Mouse (Mus musculus): Measurements from ENCODE around the gene Necab2. TPM values are rescaled to one million over a fixed set of nuclear protein-coding genes. Genes with fewer than 3 reads are reported as not detected.

The Necab2 gene
- polyA plus RNA-seq, 1 experiment from 2014 or later: 44.4 TPM

GRCm38 (mm10) chr8:119426069-119426735 lies 20.3 kb upstream of the Necab2 start:
- no peak overlapping the region for H3K9ac ChIP-seq
- 82% methylated on average over 6 of the region's 6 CpGs for WGBS
- H3K4me2 ChIP-seq (replicated peaks): no peak overlapping the region
- H3K36me3 ChIP-seq (replicated peaks; ENCODE audit: control insufficient read depth, insufficient read depth): no peaks in the 10 kb centered on the region
- H3K27me3 ChIP-seq (ENCODE audit: control insufficient read depth, insufficient read depth, low read length): no peaks in the 10 kb centered on the region
- ATAC-seq (ENCODE audit: low FRiP score) (no peak), DNase-seq (ENCODE audit: low spot score) (no peak)
- H3K4me1 ChIP-seq (replicated peaks; ENCODE audit: control insufficient read depth, insufficient read depth, low read length): peaks cover 8% of the 10 kb centered on the region; the same call in 1 of the 2 replicates
- no peaks in the 10 kb centered on the region for H3K9me3 ChIP-seq (ENCODE audit: control insufficient read depth, low read length)
- H3K4me3 ChIP-seq (replicated peaks; ENCODE audit: low read length): no peak overlapping the region
- H3K27ac ChIP-seq: no peak overlapping the region

DNA sequence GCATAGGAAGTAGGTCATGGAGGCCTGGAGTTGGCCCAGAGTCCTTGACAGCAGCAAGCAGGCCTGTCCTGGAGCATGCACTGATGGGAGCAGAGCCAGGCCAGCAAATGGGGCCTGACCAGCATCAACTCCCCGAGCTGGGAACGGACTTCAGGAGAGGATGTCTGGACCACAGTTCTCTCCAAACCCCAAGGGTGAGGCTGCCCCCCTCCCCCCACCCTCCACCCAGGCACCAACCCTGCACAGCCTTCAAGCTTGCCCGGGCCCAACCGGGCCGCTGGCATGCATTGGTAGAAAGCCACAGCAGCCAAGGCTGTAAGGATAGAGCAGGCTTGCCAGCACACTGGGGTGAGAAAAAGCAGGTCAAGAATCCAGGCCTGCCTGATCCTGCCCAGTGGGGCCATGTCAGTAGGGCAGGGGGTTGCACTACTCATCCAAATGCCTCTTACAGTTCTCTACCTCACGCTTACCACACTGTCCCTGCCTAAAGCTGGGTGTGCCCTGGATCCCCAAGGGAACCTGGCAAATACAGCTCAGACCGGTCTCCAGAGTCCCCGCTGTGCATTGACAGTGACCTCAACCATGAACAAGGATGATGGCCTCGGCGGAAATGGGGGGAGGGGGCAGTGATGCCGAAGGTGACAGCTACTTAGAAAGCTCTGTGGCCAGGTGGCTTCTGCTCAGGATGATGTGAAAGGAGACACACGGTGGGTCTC lies 18.7 kb upstream of the Necab2 start:
- Histone ChIP-seq H3K9ac (no peak overlapping the region), H3K27ac (no peak overlapping the region), H3K4me1 (replicated peaks; ENCODE audit: control insufficient read depth, insufficient read depth, low read length) (no peaks in the 10 kb centered on the region), H3K36me3 (replicated peaks; ENCODE audit: control insufficient read depth, insufficient read depth) (no peaks in the 10 kb centered on the region), H3K27me3 (ENCODE audit: control insufficient read depth, insufficient read depth, low read length) (no peaks in the 10 kb centered on the region), H3K4me3 (replicated peaks; ENCODE audit: low read length) (no peak overlapping the region), H3K4me2 (replicated peaks) (no peak overlapping the region), H3K9me3 (ENCODE audit: control insufficient read depth, low read length) (no peaks in the 10 kb centered on the region)
- DNase-seq (ENCODE audit: low spot score) (no peak), ATAC-seq (ENCODE audit: low FRiP score) (no peak)
- 72% methylated on average over 12 of the region's 12 CpGs for WGBS

GRCm38 (mm10) chr8:119428350-119428740 lies 18.2 kb upstream of the Necab2 start:
- DNase-seq (ENCODE audit: low spot score): no peak
- Histone ChIP-seq H3K36me3 (replicated peaks; ENCODE audit: control insufficient read depth, insufficient read depth) (no peaks in the 10 kb centered on the region), H3K4me2 (replicated peaks) (no peak overlapping the region), H3K27me3 (ENCODE audit: control insufficient read depth, insufficient read depth, low read length) (no peaks in the 10 kb centered on the region), H3K9ac (no peak overlapping the region), H3K4me1 (replicated peaks; ENCODE audit: control insufficient read depth, insufficient read depth, low read length) (no peaks in the 10 kb centered on the region), H3K9me3 (ENCODE audit: control insufficient read depth, low read length) (no peaks in the 10 kb centered on the region), H3K27ac (no peak overlapping the region), H3K4me3 (replicated peaks; ENCODE audit: low read length) (no peak overlapping the region)
- no peak for ATAC-seq (ENCODE audit: low FRiP score)
- 80% methylated on average over 7 of the region's 7 CpGs for WGBS

GRCm38 (mm10) chr8:119428766-119429327 lies 17.7 kb upstream of the Necab2 start:
- Histone ChIP-seq H3K27ac (no peak overlapping the region), H3K9ac (no peak overlapping the region), H3K4me1 (replicated peaks; ENCODE audit: control insufficient read depth, insufficient read depth, low read length) (no peaks in the 10 kb centered on the region), H3K27me3 (ENCODE audit: control insufficient read depth, insufficient read depth, low read length) (no peaks in the 10 kb centered on the region), H3K4me3 (replicated peaks; ENCODE audit: low read length) (no peak overlapping the region), H3K9me3 (ENCODE audit: control insufficient read depth, low read length) (no peaks in the 10 kb centered on the region), H3K36me3 (replicated peaks; ENCODE audit: control insufficient read depth, insufficient read depth) (no peaks in the 10 kb centered on the region), H3K4me2 (replicated peaks) (no peak overlapping the region)
- DNase-seq (ENCODE audit: low spot score): no peak
- 81% methylated on average over 5 of the region's 5 CpGs for WGBS
- ATAC-seq (ENCODE audit: low FRiP score): no peak

DNA sequence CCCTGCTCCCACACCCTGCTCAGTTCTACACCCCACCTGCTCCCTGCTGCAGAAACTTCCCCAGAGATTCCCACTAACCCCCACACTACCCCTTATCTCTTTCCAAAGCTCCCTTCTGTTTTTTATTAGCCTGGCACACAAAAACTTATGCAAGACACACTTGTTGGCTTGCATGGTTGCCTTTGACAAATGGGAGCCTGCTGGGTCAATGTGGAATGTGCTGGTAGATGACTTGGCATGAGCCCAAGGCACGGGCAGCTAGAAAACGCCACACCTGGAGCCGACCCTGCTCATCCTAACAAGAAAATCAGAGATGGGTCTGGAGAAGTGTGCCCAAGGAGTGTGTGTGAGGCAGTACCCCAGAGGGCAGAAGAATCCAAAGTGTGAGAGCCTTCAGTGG lies 17.0 kb upstream of the Necab2 start:
- WGBS: 85% methylated on average over 3 of the region's 3 CpGs
- no peak for DNase-seq (ENCODE audit: low spot score)
- H3K27me3 ChIP-seq (ENCODE audit: control insufficient read depth, insufficient read depth, low read length): no peaks in the 10 kb centered on the region
- H3K4me1 ChIP-seq (replicated peaks; ENCODE audit: control insufficient read depth, insufficient read depth, low read length): no peaks in the 10 kb centered on the region
- ATAC-seq (ENCODE audit: low FRiP score): no peak
- no peaks in the 10 kb centered on the region for H3K9me3 ChIP-seq (ENCODE audit: control insufficient read depth, low read length)
- no peak overlapping the region for H3K4me2 ChIP-seq (replicated peaks)
- H3K9ac ChIP-seq: no peak overlapping the region
- H3K36me3 ChIP-seq (replicated peaks; ENCODE audit: control insufficient read depth, insufficient read depth): no peaks in the 10 kb centered on the region
- H3K4me3 ChIP-seq (replicated peaks; ENCODE audit: low read length): no peak overlapping the region
- H3K27ac ChIP-seq: no peak overlapping the region

GRCm38 (mm10) chr8:119430250-119430649 lies 16.3 kb upstream of the Necab2 start:
- H3K4me3 ChIP-seq (replicated peaks; ENCODE audit: low read length): no peak overlapping the region
- H3K27ac ChIP-seq: no peak overlapping the region
- no peak for ATAC-seq (ENCODE audit: low FRiP score)
- no peaks in the 10 kb centered on the region for H3K9me3 ChIP-seq (ENCODE audit: control insufficient read depth, low read length)
- no peak overlapping the region for H3K4me2 ChIP-seq (replicated peaks)
- H3K9ac ChIP-seq: no peak overlapping the region
- 86% methylated on average over 8 of the region's 8 CpGs for WGBS
- H3K36me3 ChIP-seq (replicated peaks; ENCODE audit: control insufficient read depth, insufficient read depth): no peaks in the 10 kb centered on the region
- H3K4me1 ChIP-seq (replicated peaks; ENCODE audit: control insufficient read depth, insufficient read depth, low read length): no peaks in the 10 kb centered on the region
- no peak for DNase-seq (ENCODE audit: low spot score)
- H3K27me3 ChIP-seq (ENCODE audit: control insufficient read depth, insufficient read depth, low read length): no peaks in the 10 kb centered on the region

- DNase-seq (ENCODE audit: low spot score) (no peak), ATAC-seq (ENCODE audit: low FRiP score) (no peak)
- Histone ChIP-seq H3K4me3 (replicated peaks; ENCODE audit: low read length) (no peak overlapping the region), H3K4me2 (replicated peaks) (no peak overlapping the region), H3K9ac (no peak overlapping the region), H3K27me3 (ENCODE audit: control insufficient read depth, insufficient read depth, low read length) (no peaks in the 10 kb centered on the region), H3K4me1 (replicated peaks; ENCODE audit: control insufficient read depth, insufficient read depth, low read length) (no peaks in the 10 kb centered on the region), H3K36me3 (replicated peaks; ENCODE audit: control insufficient read depth, insufficient read depth) (no peaks in the 10 kb centered on the region), H3K27ac (no peak overlapping the region), H3K9me3 (ENCODE audit: control insufficient read depth, low read length) (no peaks in the 10 kb centered on the region)
- WGBS: 90% methylated on average over 7 of the region's 7 CpGs
Measured at GRCm38 (mm10) chr8:119430690-119431089, 15.8 kb upstream of the Necab2 start.

DNA sequence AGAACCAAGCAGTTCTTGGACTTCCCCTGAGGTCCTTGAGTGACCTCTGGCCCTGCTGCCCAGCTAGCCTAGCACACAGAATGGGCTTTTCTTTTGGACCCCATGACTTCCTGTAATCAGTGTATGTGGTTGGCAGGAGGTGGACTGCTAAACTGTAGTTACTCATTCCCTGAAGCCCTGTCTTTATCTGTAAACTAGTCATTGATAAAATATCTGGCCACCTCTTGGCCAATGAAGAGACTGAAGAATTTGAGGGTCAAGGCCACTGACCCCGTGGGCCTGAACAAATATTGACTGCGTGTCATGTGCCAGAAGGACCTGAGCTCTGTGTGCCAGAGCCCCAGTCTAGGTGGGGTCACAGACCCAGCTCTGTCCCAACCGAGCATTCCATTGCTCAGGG lies 14.1 kb upstream of the Necab2 start:
- no peaks in the 10 kb centered on the region for H3K4me1 ChIP-seq (replicated peaks; ENCODE audit: control insufficient read depth, insufficient read depth, low read length)

DNA sequence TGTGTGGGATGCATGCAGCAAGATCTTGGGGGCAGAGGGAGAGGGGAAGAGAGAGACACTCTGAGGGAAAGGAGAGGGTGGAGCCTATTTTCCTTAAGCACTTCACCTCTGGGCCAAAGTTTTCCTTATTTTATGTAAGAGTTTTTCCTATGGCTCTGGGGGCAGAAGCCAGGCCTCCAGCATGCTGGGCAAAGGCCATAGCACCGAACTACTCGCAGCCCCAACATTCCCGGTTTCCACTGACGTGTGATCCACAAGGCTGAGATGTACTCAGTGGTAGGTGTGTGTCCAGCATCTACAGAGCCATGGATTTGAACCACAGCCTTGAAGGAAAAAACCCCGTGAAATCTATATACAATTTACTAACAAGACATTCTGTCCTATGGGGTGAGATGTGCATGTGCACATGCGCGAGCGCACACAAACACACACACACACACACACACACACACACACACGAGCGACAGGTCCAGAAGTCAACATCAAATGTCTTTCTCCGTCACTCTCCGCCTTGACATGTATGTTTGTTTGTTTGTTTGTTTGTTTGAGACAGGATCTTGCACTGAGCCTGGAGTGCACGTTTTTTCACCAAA lies 12.8 kb upstream of the Necab2 start, which contains the start of gene Osgin1:
Gene Osgin1, plus strand, starts transcription at position 543 of the 593 bp plus-strand sequence.
- WGBS: 88% methylated on average over 13 of the region's 13 CpGs

More for the DNA sequence above, 14.1 kb upstream of the Necab2 start:
- Histone ChIP-seq H3K27me3 (ENCODE audit: control insufficient read depth, insufficient read depth, low read length) (no peaks in the 10 kb centered on the region), H3K4me3 (replicated peaks; ENCODE audit: low read length) (no peak overlapping the region), H3K27ac (no peak overlapping the region), H3K9ac (no peak overlapping the region), H3K9me3 (ENCODE audit: control insufficient read depth, low read length) (no peaks in the 10 kb centered on the region), H3K36me3 (replicated peaks; ENCODE audit: control insufficient read depth, insufficient read depth) (no peaks in the 10 kb centered on the region), H3K4me2 (replicated peaks) (no peak overlapping the region)
- no peak for ATAC-seq (ENCODE audit: low FRiP score)
- 64% methylated on average over 3 of the region's 3 CpGs for WGBS
- no peak for DNase-seq (ENCODE audit: low spot score)

More for the DNA sequence above, 12.8 kb upstream of the Necab2 start, which contains the start of gene Osgin1:
- Histone ChIP-seq H3K36me3 (replicated peaks; ENCODE audit: control insufficient read depth, insufficient read depth) (no peaks in the 10 kb centered on the region), H3K9ac (no peak within 1 kb of the TSS), H3K4me2 (replicated peaks) (no peak within 1 kb of the TSS), H3K4me1 (replicated peaks; ENCODE audit: control insufficient read depth, insufficient read depth, low read length) (no peaks in the 10 kb centered on the region), H3K27ac (no peak within 1 kb of the TSS), H3K9me3 (ENCODE audit: control insufficient read depth, low read length) (no peaks in the 10 kb centered on the region), H3K27me3 (ENCODE audit: control insufficient read depth, insufficient read depth, low read length) (no peaks in the 10 kb centered on the region), H3K4me3 (replicated peaks; ENCODE audit: low read length) (no peak within 1 kb of the TSS)
- DNase-seq (ENCODE audit: low spot score) (no peak), ATAC-seq (ENCODE audit: low FRiP score) (no peak)
